12 mouse cellular contexts compared by ENCODE assay signal in genomic region chr12:36032419-36032818, GRCm38 (mm10). TPM values are rescaled to one million over a fixed set of nuclear protein-coding genes. Genes with fewer than 3 reads are reported as not detected.
DNase-seq lines count a peak whose midpoint lies in the region; ATAC-seq and TF ChIP-seq lines count a peak whose summit lies in the region.
"Had no signal": no experiment of that assay in that cellular context is flagged by ENCODE, and none has a peak within 500 bp of the region (broad histone marks: within the 10 kb centered on the region; RNA-seq: fewer than 3 reads in every experiment).

No protein-coding gene starts in this region.

- no peak overlapping the region for H3K4me3 ChIP-seq in thymus, adult 2 months (ENCODE audit: control insufficient read depth, insufficient read depth, low read length)
- H3K4me3 ChIP-seq: forebrain, embryonic 12.5 days; limb, embryonic 10.5 days had no signal

- no peaks in the 10 kb centered on the region for H3K27me3 ChIP-seq in thymus, adult 2 months (ENCODE audit: control insufficient read depth, insufficient read depth, low read length)
- H3K27me3 ChIP-seq: forebrain, embryonic 12.5 days had no signal

- no peak for ATAC-seq in CD4-positive, CD25-positive, alpha-beta regulatory T cell, adult 4 months

- H3K36me3 ChIP-seq in thymus, adult 2 months (ENCODE audit: control insufficient read depth, insufficient read depth, low read length): no peaks in the 10 kb centered on the region
- H3K36me3 ChIP-seq: limb, embryonic 10.5 days had no signal

- WGBS in thymus, adult 2 months: 43% methylated on average over 4 of the region's 4 CpGs

- no peak for TF ChIP-seq POLR2A in thymus, adult 2 months (IDR thresholded peaks at IDR 0.05; ENCODE audit: control insufficient read depth, extremely low read depth, insufficient read depth, low read length, poor library complexity)

- H3K27ac ChIP-seq in thymus, adult 2 months (ENCODE audit: control insufficient read depth, insufficient read depth, low read length): no peak overlapping the region
- H3K27ac ChIP-seq: forebrain, embryonic 12.5 days; limb, embryonic 10.5 days had no signal

- peak; percentile 27 for DNase-seq in CD4-positive, CD25-positive, alpha-beta regulatory T cell, adult 2 months (ENCODE audit: low read depth, low spot score)
- DNase-seq in kidney, postnatal 14 days: peak; percentile 19
- DNase-seq in kidney, adult 18-20 months: no peak
- DNase-seq in spleen, postnatal 36 days (ENCODE audit: low spot score in 2 of 2): peak; percentile 22 to 32
- no peak for DNase-seq in spleen, adult 12 weeks (ENCODE audit: low spot score)
- DNase-seq in thymus, adult 2 months: no peak
- no peak for DNase-seq in thymus, postnatal 10 days (ENCODE audit: low spot score in 2 of 2)
- DNase-seq: right cerebral cortex, postnatal 25 days had no signal

- H3K4me1 ChIP-seq in thymus, adult 2 months (replicated peaks; ENCODE audit: control insufficient read depth, insufficient read depth, low read length): peaks cover 13% of the 10 kb centered on the region

- TF ChIP-seq CTCF in thymus, adult 2 months (IDR thresholded peaks at IDR 0.05; ENCODE audit: borderline replicate concordance, control insufficient read depth, extremely low read depth, insufficient read depth, low read length, poor library complexity): no peak

RNA-seq across cellular contexts. Expression of gene Tspan13, which starts 9.9 kb away (rescaled TPM):
- polyA plus RNA-seq in CD4-positive, CD25-positive, alpha-beta regulatory T cell, adult 4 months (2017; shearing (Covaris generic)): 100 to 1,000 TPM; 219 to 252 TPM
- polyA plus RNA-seq in thymus, adult 2 months (2012; rRNA removed): 294 and 360 TPM in 2 replicates

RNA-seq across cellular contexts. Expression of gene Agr2, which starts 39.7 kb away (rescaled TPM):
- polyA plus RNA-seq in CD4-positive, CD25-positive, alpha-beta regulatory T cell, adult 4 months (2017; shearing (Covaris generic)): not detected
- 0.29 and 0.69 TPM in 2 replicates for polyA plus RNA-seq in thymus, adult 2 months (2012; rRNA removed)
- polyA plus RNA-seq: limb, embryonic 10.5 days; neural tube, embryonic 14.5 days had no signal

Comparison
In these comparisons a context has a peak if more than half of its experiments do, and no peak if none do; other contexts are left out.
1. DNase-seq: peak in CD4-positive, CD25-positive, alpha-beta regulatory T cell, adult 2 months (single experiment), kidney, postnatal 14 days (single experiment) and spleen, postnatal 36 days (2 of 2); none in kidney, adult 18-20 months (single experiment), spleen, adult 12 weeks (single experiment), thymus, adult 2 months (single experiment) and thymus, postnatal 10 days (0 of 2).